Mouse (Mus musculus) cortical plate, adult 2 months (tissue): ENCODE results near the gene Traip.

Experiments used
- CTCF ChIP-seq: fragments of 200-500 bp; IDR thresholded peaks from 2 replicates; pipeline ENCODE4 v1.5.1; 2011; ENCODE audit warnings: mild to moderate bottlenecking, control low read depth, low read length; ENCODE audit not compliant: insufficient read depth; ENCODE audit errors: extremely low read depth
- POLR2A ChIP-seq: fragments of 200-500 bp; IDR thresholded peaks from 2 replicates; pipeline ENCODE4 v1.6.1; 2011; ENCODE audit warnings: mild to moderate bottlenecking, low read length, control low read depth; ENCODE audit not compliant: insufficient read depth; ENCODE audit errors: extremely low read depth

DNA sequence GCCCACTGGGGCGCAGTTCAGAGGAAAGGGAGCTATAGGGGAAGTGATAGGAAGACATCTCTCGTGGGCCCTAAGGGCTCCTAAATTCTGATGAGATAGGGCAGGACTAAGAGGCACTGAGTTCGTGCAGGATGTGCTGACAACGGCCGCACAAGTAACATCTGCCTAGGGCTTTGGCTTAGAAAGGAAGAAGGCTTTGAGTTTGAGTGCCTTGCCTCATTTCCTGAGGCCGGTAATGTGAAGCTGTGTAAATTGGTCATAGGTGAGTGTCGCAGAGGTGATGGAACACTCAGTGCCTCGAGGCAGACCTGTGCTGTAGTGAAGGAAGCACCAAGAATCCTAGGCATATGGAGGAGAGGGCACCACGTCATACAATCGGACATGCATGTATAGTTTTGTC lies 16.7 kb downstream of the Traip start:
- no peak for TF ChIP-seq POLR2A
- TF ChIP-seq CTCF = no peak
